Mouse (Mus musculus): ENCODE measurements around the gene Erf.

DNA sequence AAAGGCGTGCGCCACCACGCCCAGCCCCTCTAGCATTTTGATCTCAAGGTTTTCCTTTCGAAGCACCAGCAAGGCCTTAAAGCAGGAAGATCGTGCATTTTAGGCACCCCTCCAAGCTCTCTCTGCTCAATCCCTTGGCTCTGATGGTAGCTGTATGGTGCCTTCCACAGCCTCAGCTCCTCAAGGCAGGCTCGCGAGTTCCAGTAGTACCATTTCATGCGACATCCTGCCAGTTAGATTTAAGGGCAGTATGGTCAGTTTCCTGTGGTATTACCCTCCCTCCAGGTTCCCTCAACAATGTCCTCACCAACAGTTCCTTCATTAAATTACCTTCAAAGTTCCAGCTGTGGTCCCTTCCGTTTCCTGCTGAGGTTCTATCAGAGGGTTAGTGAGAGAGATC is 54.5 kb downstream of the Erf start:
- TF ChIP-seq CTCF (conservative IDR thresholded peaks at IDR 0.05; ENCODE audit: low read length) (no peak), POU5F1 (IDR thresholded peaks at IDR 0.05; ENCODE audit: borderline replicate concordance, low read length) (no peak), NANOG (IDR thresholded peaks at IDR 0.05; ENCODE audit: borderline replicate concordance, low read length) (no peak)

Measured in E14TG2a.4 (cell line).